Mouse (Mus musculus) limb, embryonic 13.5 days (tissue): Measurements from ENCODE around the gene Numbl. TPM values are rescaled to one million over a fixed set of nuclear protein-coding genes. Genes with fewer than 3 reads are reported as not detected.

Experiments used
- ATAC-seq: fragments of 200-750 bp; cut with Nextera tagmentation; 2 replicates; pipeline ENCODE4 v1.8.0; 2017; ENCODE audit warnings: low read depth, moderate number of reproducible peaks, moderate TSS enrichment; ENCODE audit not compliant: low FRiP score
- H3K27ac ChIP-seq: fragments of 300-500 bp; sonication (generic); 2 replicates; pipeline ENCODE4 v1.5.1; 2015; ENCODE audit warnings: inconsistent platforms, mild to moderate bottlenecking, moderate library complexity
- H3K27me3 ChIP-seq: fragments of 300-500 bp; sonication (generic); 2 replicates; pipeline ENCODE4 v1.6.1; 2015; ENCODE audit warnings: mild to moderate bottlenecking, inconsistent platforms
- H3K36me3 ChIP-seq: fragments of 300-500 bp; sonication (generic); 2 replicates; pipeline ENCODE4 v1.6.1; 2015; ENCODE audit warnings: inconsistent platforms, mild to moderate bottlenecking, moderate library complexity
- H3K4me1 ChIP-seq: fragments of 300-500 bp; sonication (generic); 2 replicates; pipeline ENCODE4 v1.6.1; 2015; ENCODE audit warnings: inconsistent platforms
- H3K4me2 ChIP-seq: fragments of 300-500 bp; sonication (generic); replicated peaks from 2 replicates; pipeline ENCODE4 v1.6.1; 2015; ENCODE audit warnings: inconsistent platforms, mild to moderate bottlenecking, moderate library complexity
- H3K4me3 ChIP-seq: fragments of 300-500 bp; sonication (generic); 2 replicates; pipeline ENCODE4 v1.5.1; 2015; ENCODE audit warnings: moderate library complexity, mild to moderate bottlenecking, inconsistent platforms
- H3K9ac ChIP-seq: fragments of 300-500 bp; sonication (generic); 2 replicates; pipeline ENCODE4 v1.6.1; 2015; ENCODE audit warnings: mild to moderate bottlenecking, inconsistent platforms
- H3K9me3 ChIP-seq: fragments of 300-500 bp; sonication (generic); 2 replicates; pipeline ENCODE4 v1.6.1; 2016; ENCODE audit warnings: inconsistent platforms
- WGBS: fragments of 180-500 bp; shearing (Covaris S2); methylation state at CpG from one replicate; pipeline ENCODE4 v1.1.7; 2015; 5-methylcytosine and 5-hydroxymethylcytosine counted together
- polyA plus RNA-seq: library from polyadenylated mRNA; unstranded; fragments of >200 nt; fragmentation: Nextera tagmentation; extraction: Ambion mirVana; gene quantifications from 2 replicates; pipeline ENCODE4 v1.2.1, GENCODE M21; 2015

The Numbl gene
- polyA plus RNA-seq, 1 experiment from 2014 or later, result 34.1 TPM

DNA sequence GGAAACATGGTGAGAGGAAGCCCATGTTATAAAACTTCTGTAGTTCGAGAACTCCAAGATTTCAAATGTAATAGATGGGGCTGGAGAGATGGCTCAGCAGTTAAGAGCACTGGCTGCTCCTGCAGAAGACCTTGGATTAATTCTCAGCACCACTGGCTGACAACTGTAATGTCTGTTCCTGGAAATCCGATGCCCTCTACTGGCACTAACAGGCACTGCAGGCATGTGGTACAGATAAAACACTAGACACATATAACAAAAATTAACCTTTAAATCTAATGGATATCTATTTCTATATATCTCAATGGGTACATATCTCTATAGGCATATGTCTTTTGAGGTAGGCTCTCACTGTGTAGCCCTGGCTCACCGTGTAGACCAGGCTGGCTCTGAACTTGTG, 56.2 kb downstream of the Numbl start:
- no peak overlapping the region for H3K9ac ChIP-seq
- peaks cover 25% of the 10 kb centered on the region for H3K27me3 ChIP-seq
- WGBS, result 87% methylated on average over 3 of the region's 3 CpGs
- H3K9me3 ChIP-seq, result peaks cover 11% of the 10 kb centered on the region
- H3K4me1 ChIP-seq, result peaks cover 6% of the 10 kb centered on the region; the same call in 1 of the 2 replicates
- no peak overlapping the region for H3K4me2 ChIP-seq
- H3K36me3 ChIP-seq, result peaks cover 20% of the 10 kb centered on the region
- ATAC-seq, result no peak
- H3K27ac ChIP-seq, result no peak overlapping the region
- no peak overlapping the region for H3K4me3 ChIP-seq

DNA sequence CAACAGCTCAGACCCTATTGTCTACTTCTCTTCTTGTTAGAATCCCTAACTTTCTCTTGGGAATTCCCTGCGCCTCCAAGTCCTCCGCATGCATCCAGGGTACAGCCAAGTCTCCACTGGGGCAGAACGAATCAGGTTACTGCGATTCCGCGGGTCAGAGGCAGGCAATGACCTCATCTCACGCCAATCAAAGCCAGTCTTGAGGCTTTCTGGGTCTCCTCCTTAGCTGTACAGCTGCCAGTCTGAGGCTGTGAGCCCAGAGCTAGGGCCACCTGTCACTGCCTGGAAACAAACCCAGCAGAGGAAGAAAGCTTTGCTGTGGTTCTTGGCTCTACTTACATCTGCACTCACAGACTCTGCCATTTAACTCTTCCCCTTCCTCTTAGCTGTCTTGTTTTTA, 57.7 kb downstream of the Numbl start:
- Histone ChIP-seq H3K27ac (no peak overlapping the region), H3K36me3 (peaks cover 22% of the 10 kb centered on the region), H3K4me2 (no peak overlapping the region), H3K9me3 (peaks cover 11% of the 10 kb centered on the region), H3K9ac (no peak overlapping the region), H3K27me3 (peaks cover 11% of the 10 kb centered on the region), H3K4me3 (no peak overlapping the region), H3K4me1 (no peaks in the 10 kb centered on the region)
- peak; percentile 66 for ATAC-seq
- 37% methylated on average over 7 of the region's 7 CpGs for WGBS

DNA sequence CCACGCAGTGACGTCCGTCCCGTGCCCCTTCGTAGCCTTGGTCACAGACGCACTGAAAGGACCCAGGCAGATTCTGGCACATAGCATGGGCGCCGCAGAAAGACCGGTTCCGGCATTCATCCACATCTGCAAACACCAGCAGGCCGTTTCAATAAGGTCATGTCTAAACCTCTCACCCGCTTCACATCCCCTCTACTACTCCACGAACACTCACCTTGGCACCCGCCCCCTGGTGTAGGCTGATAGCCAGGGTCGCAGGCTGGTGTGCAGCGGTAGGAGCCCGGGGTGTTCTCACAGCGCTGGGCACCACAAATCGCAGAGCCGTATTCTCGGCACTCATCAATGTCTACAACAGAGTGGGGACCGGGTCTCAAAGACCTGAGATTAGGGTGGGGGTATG, 61.2 kb downstream of the Numbl start:
- H3K4me1 ChIP-seq, result no peaks in the 10 kb centered on the region
- ATAC-seq, result no peak
- H3K9ac ChIP-seq, result no peak overlapping the region
- H3K27me3 ChIP-seq, result peaks cover 26% of the 10 kb centered on the region
- peaks cover 23% of the 10 kb centered on the region for H3K36me3 ChIP-seq
- WGBS, result 91% methylated on average over 22 of the region's 22 CpGs
- H3K9me3 ChIP-seq, result peaks cover under 1% of the 10 kb centered on the region; the same call in 1 of the 2 replicates
- H3K4me3 ChIP-seq, result no peak overlapping the region
- H3K27ac ChIP-seq, result no peak overlapping the region
- no peak overlapping the region for H3K4me2 ChIP-seq

DNA sequence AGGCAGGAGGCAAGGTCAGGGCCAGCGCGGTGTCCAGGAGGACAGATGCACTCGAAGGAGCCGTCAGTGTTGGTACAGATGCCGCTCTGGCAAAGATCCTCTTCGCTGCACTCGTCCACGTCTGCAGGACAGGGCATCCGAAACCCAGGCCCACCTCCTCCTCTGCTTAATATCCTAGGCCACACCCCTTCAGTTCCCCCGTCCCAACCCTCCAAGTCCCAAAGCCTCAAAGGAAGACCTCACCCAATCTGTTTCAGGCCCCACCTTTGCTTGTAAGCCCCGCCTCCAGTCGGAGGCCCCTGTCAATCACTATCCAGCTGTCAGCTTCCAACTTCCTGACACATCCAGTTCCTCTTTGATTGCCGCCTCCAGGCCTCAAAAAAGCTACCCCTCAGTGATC, 64.1 kb downstream of the Numbl start:
- Histone ChIP-seq H3K4me1 (peaks cover 13% of the 10 kb centered on the region), H3K9ac (no peak overlapping the region), H3K4me2 (no peak overlapping the region), H3K36me3 (peaks cover 22% of the 10 kb centered on the region), H3K27me3 (peaks cover 55% of the 10 kb centered on the region), H3K27ac (no peak overlapping the region), H3K4me3 (no peak overlapping the region), H3K9me3 (no peaks in the 10 kb centered on the region)
- no peak for ATAC-seq
- WGBS, result 21% methylated on average over 13 of the region's 13 CpGs

GRCm38 (mm10) chr7:27323001-27323400, 64.8 kb downstream of the Numbl start:
- Histone ChIP-seq H3K4me1 (peaks cover 13% of the 10 kb centered on the region), H3K27ac (no peak overlapping the region), H3K27me3 (peaks cover 62% of the 10 kb centered on the region), H3K4me3 (no peak overlapping the region), H3K9ac (no peak overlapping the region), H3K36me3 (peaks cover 26% of the 10 kb centered on the region), H3K9me3 (no peaks in the 10 kb centered on the region), H3K4me2 (no peak overlapping the region)
- WGBS, result 89% methylated on average over 5 of the region's 5 CpGs
- ATAC-seq, result no peak

DNA sequence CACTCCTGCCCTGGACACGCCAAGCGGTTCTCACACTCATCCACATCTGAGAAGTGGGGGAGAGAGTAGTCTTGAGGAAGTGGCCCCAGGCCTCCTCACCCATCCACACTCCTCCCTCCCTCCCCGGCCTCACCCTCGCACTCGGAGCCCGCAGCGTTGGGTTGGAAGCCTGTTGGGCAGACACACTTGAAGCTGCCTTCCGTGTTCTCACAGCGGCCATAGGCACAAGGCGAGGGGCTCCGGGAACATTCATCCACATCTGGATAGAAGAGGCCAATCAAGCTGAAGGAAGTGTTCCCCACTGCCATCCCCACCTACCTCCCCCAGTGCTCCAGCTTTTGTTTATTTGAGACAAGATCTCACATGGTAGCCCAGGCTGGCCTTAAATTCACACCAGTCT, 65.9 kb downstream of the Numbl start:
- 93% methylated on average over 11 of the region's 11 CpGs for WGBS
- Histone ChIP-seq H3K4me1 (peaks cover 20% of the 10 kb centered on the region), H3K36me3 (peaks cover 24% of the 10 kb centered on the region), H3K4me2 (no peak overlapping the region), H3K9ac (no peak overlapping the region), H3K9me3 (no peaks in the 10 kb centered on the region), H3K27ac (no peak overlapping the region), H3K27me3 (peaks cover 73% of the 10 kb centered on the region), H3K4me3 (no peak overlapping the region)
- ATAC-seq, result no peak

GRCm38 (mm10) chr7:27324928-27325327, 66.7 kb downstream of the Numbl start:
- Histone ChIP-seq H3K4me2 (no peak overlapping the region), H3K4me3 (no peak overlapping the region), H3K36me3 (peaks cover 20% of the 10 kb centered on the region), H3K9me3 (no peaks in the 10 kb centered on the region), H3K4me1 (peaks cover 27% of the 10 kb centered on the region), H3K27me3 (peaks cover 81% of the 10 kb centered on the region), H3K9ac (no peak overlapping the region), H3K27ac (no peak overlapping the region)
- ATAC-seq, result no peak
- WGBS, result 54% methylated on average over 18 of the region's 20 CpGs

DNA sequence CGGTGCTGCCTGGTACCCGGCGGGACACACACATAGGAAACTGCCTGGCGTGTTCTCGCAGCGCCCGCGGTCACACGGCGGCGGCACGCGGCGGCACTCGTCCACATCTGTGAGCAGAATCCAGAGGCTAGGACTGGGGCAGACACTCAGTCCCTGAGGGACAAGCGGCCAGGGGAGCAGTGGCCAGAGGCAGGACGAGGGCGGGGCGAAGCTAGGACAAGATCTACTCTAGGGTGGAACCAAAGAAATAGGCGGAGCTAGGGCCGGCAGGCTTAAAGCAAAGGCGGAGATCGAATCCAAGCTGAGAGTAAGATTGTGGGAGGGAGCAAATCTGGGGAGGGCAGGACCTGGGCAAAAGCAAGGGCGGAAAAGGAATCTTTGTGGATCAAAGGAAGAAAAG, 67.5 kb downstream of the Numbl start:
- Histone ChIP-seq H3K4me2 (peak overlapping the region; percentile 60), H3K36me3 (peaks cover 20% of the 10 kb centered on the region), H3K9me3 (no peaks in the 10 kb centered on the region), H3K27me3 (peaks cover 89% of the 10 kb centered on the region), H3K9ac (peak overlapping the region; percentile 57; the same call in 1 of the 2 replicates), H3K4me1 (peaks cover 35% of the 10 kb centered on the region), H3K4me3 (peak overlapping the region; percentile 37), H3K27ac (no peak overlapping the region)
- 3% methylated on average over 24 of the region's 24 CpGs for WGBS
- 0 out of 2 replicates have a peak, but pooled peaks have one; percentile 42 for ATAC-seq

GRCm38 (mm10) chr7:27326101-27326880, 68.1 kb downstream of the Numbl start:
- Histone ChIP-seq H3K27ac (no peak overlapping the region), H3K27me3 (peaks cover 95% of the 10 kb centered on the region), H3K36me3 (peaks cover 20% of the 10 kb centered on the region), H3K4me2 (peak overlapping the region; percentile 60), H3K9me3 (no peaks in the 10 kb centered on the region), H3K4me3 (peak overlapping the region; percentile 37), H3K4me1 (peaks cover 41% of the 10 kb centered on the region), H3K9ac (0 out of 2 replicates have a peak overlapping the region, but pooled peaks have one; percentile 5)
- no peak for ATAC-seq
- 30% methylated on average over 34 of the region's 34 CpGs for WGBS

DNA sequence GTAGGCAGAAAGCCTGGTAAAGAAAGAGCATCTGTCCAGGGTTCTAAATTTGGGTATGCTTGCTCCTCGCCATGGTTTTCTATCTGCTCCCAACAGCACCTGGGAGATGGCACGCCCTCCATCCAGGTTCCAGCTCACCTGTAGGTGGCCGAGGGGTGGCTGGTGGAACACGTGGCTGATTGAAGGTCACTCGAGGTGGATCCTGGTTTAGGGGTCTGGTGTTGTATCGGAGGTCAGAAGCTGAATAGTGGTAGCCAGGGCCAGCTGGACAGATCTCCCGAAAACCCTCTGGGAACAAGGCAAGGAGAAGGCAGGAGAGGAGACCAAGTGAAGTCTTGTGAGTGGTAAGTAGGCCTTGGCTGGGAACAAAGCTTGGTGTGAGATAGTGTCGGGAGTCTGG, 69.3 kb downstream of the Numbl start:
- 90% methylated on average over 8 of the region's 8 CpGs for WGBS
- ATAC-seq, result no peak
- H3K9ac ChIP-seq, result no peak overlapping the region
- H3K9me3 ChIP-seq, result no peaks in the 10 kb centered on the region
- peaks cover 53% of the 10 kb centered on the region for H3K4me1 ChIP-seq
- H3K4me2 ChIP-seq, result no peak overlapping the region
- H3K27me3 ChIP-seq, result peaks cover 99% of the 10 kb centered on the region
- H3K27ac ChIP-seq, result no peak overlapping the region
- no peak overlapping the region for H3K4me3 ChIP-seq
- peaks cover 19% of the 10 kb centered on the region for H3K36me3 ChIP-seq

DNA sequence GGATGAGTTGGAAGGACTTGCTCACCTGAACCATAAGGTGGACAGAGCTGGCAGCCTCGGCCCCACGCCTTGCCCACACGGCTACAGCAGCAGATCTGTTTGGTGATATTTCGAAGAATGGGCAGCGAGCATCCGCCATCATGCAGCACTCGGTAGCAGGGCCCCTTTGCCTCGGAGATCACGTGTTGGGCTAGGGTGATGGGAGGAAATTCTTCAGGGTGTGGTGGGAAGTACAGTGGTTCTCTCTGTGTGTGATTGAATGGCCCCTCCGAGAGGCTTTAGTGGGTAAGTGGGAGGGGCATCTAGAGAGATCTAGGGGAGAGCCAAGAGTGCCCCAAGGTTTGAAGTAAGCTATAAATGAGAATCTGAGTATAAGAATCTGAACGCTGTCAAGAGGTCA, 69.9 kb downstream of the Numbl start:
- Histone ChIP-seq H3K9me3 (no peaks in the 10 kb centered on the region), H3K36me3 (peaks cover 13% of the 10 kb centered on the region), H3K4me3 (no peak overlapping the region), H3K27me3 (peaks cover 99% of the 10 kb centered on the region), H3K9ac (no peak overlapping the region), H3K27ac (no peak overlapping the region), H3K4me1 (peaks cover 60% of the 10 kb centered on the region), H3K4me2 (no peak overlapping the region)
- ATAC-seq, result no peak
- 85% methylated on average over 11 of the region's 11 CpGs for WGBS

GRCm38 (mm10) chr7:27328648-27329047, 70.4 kb downstream of the Numbl start:
- H3K9ac ChIP-seq, result no peak overlapping the region
- WGBS, result 32% methylated on average over 16 of the region's 16 CpGs
- H3K4me3 ChIP-seq, result no peak overlapping the region
- no peak for ATAC-seq
- H3K27me3 ChIP-seq, result peaks cover 99% of the 10 kb centered on the region
- peaks cover 8% of the 10 kb centered on the region; the same call in 1 of the 2 replicates for H3K36me3 ChIP-seq
- peak overlapping the region; percentile 61; the same call in 1 of the 2 replicates for H3K4me2 ChIP-seq
- H3K27ac ChIP-seq, result no peak overlapping the region
- no peaks in the 10 kb centered on the region for H3K9me3 ChIP-seq
- H3K4me1 ChIP-seq, result peaks cover 63% of the 10 kb centered on the region
